Mouse (Mus musculus): ENCODE data around the gene Ctnnd2.
"Not testable (repeated sequence)": the region's sequence is repeated elsewhere in the genome, so short reads cannot be mapped to it uniquely, and the experiment has no call there.

Ctnnd2 gene

GRCm38 (mm10) chr15:30172391-30173281, at the start of gene Ctnnd2:
Gene Ctnnd2 (plus strand): TSS chr15:30172593.
- in situ Hi-C loops (cut with MboI, MseI), result no loop called here

DNA sequence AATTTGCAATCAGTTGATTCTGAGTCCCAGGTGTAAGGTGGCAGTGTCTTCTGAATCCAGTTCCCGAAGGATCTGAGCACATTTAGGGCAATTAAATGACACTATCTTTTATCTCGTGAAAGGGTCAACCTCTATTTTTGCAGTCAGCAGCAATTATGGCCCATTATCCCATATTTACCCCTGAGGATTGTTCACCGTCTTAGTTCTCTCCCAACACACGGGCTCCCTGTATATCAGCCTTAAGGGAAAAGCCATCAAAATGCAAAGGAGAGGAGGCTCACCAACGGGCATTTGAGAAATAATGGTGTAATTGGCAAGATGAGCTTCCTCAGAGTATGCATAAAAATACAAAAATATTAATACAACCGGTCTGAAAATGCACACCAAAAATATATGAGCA, 41.7 kb upstream of the Ctnnd2 start:
- in situ Hi-C loops (cut with MboI, MseI), result no loop called here

GRCm38 (mm10) chr15:30139626-30140025, 32.8 kb upstream of the Ctnnd2 start:
- in situ Hi-C loops (cut with MboI, MseI), result not testable (repeated sequence)

DNA sequence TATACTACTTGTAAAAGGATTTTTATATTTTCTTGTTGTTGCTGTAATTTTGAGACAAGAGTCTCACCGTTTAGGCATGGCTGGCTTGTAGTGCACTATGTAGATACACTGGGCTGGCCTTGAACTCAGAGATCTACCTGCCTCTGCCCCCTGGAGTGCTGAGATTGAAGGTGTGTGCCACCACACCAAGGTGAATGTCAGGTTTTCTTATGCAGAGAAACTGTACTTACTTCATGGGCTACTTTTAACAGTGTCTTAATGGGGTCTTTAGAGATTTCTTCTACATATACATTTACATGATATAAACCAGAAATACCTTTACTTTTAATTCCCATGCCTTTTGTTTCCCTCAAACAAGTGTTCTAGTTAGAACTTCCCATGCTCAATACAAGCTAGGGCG, 27.0 kb upstream of the Ctnnd2 start:
- in situ Hi-C loops (cut with MboI, MseI), result no loop called here

DNA sequence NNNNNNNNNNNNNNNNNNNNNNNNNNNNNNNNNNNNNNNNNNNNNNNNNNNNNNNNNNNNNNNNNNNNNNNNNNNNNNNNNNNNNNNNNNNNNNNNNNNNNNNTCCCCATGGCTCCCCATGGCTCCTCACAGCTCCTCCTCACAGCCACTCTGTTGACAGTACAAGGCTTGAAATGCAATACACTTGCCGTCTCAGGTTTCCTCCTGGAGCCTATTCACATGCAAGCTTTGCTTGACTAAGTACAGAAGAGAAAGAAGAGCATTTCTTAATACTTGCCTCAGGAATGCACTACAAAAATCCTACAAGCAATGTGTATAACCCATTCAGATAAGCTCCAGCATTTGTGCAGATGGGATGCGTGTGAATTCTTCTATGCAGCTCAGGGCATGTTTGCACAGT, 20.2 kb upstream of the Ctnnd2 start:
- in situ Hi-C loops (cut with MboI, MseI), result no loop called here

- in situ Hi-C loops (cut with MboI, MseI), result no loop called here
Measured at GRCm38 (mm10) chr15:30157975-30158374, 14.4 kb upstream of the Ctnnd2 start.

DNA sequence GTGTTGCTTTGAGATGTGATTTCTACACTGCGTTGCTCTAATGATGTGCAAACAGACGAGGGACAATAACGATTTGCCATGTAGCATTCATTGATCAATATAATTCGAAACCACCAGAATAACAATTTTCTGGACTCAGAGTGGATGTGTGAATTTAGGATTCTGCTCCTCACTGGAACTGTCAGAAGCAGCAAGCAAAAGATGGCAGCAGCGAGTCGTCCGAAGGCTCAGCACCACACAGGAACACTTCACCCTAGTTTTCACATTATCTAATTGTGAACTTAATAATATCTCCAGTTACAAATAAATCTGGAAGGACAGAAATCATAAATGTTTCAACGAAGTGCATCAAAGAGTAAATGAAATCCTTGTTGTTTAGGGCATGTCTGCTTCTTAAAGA, 2.4 kb upstream of the Ctnnd2 start:
- in situ Hi-C loops (cut with MboI, MseI), result no loop called here

DNA sequence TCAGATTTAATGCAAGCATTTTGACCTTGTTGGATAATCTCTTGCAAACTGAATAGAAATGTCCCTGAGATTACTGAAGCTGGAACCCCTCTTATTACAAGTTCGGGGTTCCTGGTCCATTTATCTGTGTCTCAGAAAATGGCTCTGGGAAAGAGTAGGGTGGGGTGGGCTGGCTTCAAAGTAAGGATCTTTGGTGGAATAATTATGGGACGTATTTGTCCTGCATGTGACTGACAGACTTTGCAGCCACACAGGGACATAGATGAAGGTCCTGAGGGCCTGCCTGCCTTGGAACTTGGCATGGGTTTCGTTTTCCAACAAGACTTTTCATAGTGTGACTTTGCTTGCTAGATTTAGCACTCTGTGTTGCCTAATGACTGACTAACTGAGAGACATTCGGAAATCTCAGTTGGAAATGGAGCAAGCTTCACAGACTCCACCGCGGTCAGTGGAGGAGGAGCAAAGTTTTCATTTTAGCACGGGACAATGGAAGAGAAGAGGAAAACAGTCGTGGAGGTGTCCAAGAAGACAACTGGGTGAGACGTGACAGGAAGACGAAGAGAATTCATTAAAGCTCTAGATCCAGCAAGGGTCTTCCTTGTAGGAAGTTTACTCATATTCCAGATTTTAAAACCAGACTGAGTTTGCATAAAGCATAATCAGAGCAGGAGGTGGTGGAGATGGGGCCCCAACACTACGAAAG, 749 bp upstream of the Ctnnd2 start:
- in situ Hi-C loops (cut with MboI, MseI), result no loop called here

- in situ Hi-C loops (cut with MboI, MseI), result no loop called here
Measured at GRCm38 (mm10) chr15:30173370-30173941, 1.1 kb downstream of the Ctnnd2 start.

DNA sequence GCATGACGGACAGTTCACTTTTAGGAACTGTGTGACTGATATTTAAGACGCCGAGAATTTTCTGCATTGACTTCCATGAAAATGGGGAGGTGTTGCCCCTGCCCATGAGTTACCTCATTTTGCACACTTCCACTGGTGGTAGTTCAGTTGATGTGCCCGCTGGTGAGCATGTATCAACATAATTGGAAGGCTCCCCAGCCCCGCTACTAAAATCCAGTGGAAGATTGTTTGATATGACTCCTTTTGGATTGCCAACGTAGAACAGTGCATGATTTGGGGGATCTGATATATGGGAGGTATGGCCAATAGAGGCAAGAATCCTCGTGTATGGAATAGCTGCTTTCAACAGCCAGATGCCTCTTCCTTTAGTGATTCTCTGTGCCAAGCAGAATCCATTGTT, 1.9 kb downstream of the Ctnnd2 start:
- in situ Hi-C loops (cut with MboI, MseI), result no loop called here

GRCm38 (mm10) chr15:30184020-30184419, 11.6 kb downstream of the Ctnnd2 start:
- in situ Hi-C loops (cut with MboI, MseI), result no loop called here

DNA sequence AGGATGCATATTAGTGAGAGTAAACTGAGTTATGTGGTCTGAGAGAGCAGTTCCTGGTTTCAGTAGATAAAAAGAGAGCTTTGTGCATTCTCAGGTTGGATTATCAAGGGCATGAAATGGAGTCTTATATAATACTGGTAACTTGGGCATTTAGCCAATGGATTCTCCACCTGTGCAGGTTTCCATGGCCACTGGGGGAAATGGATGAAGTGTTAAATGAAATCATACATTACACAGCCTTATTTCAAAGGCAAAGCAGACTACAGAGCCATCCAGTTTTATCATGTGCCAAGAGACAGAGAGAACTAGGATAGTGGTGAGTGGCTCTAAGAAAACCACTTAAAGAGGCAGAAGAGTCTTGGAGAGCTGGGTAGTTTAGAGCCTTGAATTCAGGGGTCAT, 18.5 kb downstream of the Ctnnd2 start:
- in situ Hi-C loops (cut with MboI, MseI), result no loop called here

DNA sequence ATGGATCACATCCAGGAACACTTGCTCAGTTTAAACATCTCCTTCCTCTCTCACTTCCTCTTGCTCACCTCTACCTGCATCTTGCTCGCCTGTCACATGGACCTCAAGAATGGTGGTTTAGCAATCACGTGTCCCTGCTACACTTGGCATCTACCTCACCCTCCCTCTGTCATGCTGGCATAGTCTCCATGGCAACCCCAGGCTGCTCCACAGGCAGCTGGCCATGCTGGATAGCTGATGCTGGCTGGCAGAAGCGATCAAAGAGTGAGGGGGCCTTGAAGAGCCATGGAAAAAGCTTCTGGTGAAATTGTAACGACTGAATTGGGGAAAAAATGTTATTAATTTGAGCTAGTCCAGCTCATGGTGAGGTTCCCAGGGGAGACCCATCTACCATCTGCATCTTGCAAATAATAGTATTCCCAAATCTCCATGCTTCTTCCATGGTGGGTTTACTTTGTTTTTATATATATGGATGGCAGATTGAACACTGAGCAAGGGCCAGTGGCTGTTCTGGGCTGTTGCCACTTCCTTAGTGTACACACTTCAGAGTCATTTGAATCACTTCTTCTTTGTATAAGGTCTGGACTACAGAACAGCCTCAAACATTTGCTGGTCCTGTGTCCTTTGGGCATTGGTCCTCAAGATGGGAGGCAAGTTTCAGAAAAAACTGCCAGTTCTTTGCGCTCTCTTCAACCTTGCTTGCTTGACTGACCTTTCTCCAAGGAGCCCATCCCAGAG, 19.7 kb downstream of the Ctnnd2 start:
- in situ Hi-C loops (cut with MboI, MseI), result no loop called here

DNA sequence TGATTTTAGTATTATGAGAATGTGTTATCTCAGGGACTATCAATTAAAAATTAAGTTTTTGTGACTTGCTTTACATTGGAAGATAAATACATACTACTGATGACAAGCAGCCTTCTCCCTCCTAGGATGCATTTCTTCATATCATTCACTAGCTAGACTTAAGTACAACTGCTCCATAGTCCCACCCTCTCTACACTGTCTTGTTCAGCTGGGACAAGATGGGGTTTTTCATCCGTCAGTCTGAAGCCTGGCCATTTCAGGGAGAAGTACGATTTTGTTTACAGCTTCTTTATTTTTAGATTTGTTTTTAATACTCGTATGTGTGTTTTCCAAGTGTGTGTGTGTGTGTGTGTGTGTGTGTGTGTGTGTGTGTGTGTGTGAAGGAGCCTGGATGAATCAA, 26.0 kb downstream of the Ctnnd2 start:
- in situ Hi-C loops (cut with MboI, MseI), result no loop called here

GRCm38 (mm10) chr15:30199785-30200184, 27.4 kb downstream of the Ctnnd2 start:
- in situ Hi-C loops (cut with MboI, MseI), result no loop called here

- in situ Hi-C loops (cut with MboI, MseI), result no loop called here
Measured at GRCm38 (mm10) chr15:30201211-30201610, 28.8 kb downstream of the Ctnnd2 start.

DNA sequence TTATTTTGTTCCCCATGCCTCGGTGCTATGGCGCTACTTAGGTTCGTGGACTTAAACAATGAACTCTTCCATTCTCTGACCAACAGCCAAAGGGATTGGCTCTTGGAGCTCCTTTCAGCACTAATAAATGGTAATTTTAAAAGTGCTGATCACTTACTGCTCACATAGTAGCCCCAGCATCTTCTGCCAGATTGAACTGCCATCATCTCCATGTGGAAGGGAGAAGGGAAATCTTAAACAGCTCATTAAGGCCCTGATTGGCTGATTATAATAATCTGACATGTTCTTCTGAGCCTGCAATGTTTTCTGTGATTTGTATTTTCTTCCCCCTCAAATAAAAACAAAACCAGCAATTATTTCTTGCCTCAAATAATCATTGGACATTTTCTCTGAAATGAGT, 29.2 kb downstream of the Ctnnd2 start:
- in situ Hi-C loops (cut with MboI, MseI), result no loop called here

- in situ Hi-C loops (cut with MboI, MseI), result no loop called here
Measured at GRCm38 (mm10) chr15:30212746-30213145, 40.4 kb downstream of the Ctnnd2 start.

DNA sequence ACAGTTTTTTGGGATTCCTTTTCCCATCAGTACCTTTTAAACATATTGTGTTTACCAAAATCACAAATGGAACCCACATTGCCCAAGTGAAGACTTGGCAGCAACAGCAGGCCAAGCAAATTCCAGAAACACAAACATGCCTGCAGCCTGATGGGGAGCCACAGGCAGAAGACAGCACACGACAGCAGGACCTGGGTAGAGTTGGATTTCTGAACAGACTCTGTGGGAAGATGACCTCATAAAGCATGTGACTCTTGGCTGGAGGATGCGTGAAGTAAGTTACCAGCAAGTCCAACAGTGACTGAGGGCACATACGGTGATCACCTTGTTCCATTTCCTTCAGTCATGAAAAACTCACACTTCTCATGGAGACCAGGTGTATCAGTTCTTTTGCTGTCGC, 43.5 kb downstream of the Ctnnd2 start:
- in situ Hi-C loops (cut with MboI, MseI), result no loop called here

GRCm38 (mm10) chr15:30229112-30229511, 56.7 kb downstream of the Ctnnd2 start:
- in situ Hi-C loops (cut with MboI, MseI), result no loop called here

DNA sequence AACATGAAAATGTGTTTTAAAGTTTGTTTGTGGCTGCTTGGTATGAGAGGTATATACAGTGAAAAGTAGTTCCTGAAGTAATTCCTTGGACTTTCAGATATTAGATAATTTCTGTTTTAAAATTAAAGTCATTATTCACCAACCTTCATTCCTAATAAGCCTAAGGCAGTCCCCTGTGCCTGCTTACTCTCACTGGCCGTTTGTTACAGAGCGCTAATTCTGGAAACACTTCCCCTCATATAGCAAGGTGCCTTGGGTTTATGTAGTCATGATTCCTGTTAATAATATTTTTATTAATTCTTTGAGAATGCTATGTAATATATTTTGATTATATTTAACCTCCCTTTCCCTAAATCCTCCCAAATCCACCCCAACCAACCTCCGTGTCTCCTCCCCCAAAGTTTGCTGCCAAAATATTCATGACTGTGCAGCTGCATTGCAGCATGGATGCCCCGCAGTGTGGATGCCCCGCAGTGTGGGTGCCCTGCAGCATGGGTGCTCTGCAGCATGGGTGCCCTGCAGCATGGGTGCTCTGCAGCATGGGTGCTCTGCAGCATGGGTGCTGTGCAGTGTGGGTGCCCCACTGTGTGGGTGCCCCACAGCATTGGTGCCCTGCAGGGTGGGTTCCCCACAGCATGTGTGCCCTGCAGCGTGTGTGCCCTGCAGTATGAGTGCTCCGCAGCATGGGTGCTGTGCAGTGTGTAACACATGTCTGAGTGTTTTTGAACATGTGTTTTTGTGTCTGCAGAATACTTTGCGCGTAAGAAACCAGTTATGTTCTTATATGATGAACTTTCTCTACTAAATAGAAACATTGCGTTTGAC, 63.0 kb downstream of the Ctnnd2 start:
- in situ Hi-C loops (cut with MboI, MseI), result no loop called here
